Mouse (Mus musculus): Measurements from ENCODE around the gene Clybl.

DNA sequence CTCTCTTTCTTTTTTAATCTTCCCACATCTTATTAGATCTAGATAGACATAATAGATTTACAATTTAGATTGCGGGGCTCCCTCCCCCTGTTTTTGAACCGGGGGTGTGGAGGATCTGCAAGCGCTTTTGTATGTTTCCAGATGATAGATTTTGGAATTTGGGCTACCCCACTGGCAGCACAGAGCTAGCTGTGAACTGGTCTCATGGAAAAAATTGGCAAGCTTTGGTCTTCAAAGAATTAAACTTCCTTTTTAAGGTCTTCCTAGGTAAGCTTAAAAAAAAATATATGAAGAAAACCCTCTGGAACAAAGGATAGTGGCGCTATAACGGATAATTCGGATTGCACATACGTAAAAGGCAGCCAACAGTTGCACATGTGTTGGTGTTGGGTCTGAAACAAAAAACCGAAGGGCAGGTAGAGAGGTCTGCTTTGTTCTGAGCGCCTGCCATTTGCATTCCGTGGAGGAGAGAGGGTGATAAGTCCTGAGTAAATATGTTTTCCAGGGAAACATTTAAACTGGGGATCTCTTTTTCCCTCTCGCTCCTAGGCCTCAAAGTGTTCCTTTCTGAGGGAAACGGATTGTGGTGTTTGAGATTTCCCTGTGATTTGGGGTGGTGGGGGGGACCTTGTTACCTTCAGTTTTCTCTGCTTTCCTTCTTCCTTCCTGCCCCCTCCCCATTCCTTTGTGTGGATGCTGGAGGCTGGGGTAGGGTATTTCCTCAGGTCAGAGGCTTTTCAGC lies 193.7 kb downstream of the Clybl start:
- no peak for TF ChIP-seq POLR2A (IDR thresholded peaks at IDR 0.05; ENCODE audit: extremely low read depth, insufficient read depth, low read length)
- TF ChIP-seq CTCF (IDR thresholded peaks at IDR 0.05; ENCODE audit: extremely low read depth, insufficient read depth, low read length), result no peak

Measured in cortical plate, adult 2 months (tissue).